Mouse (Mus musculus): ENCODE results near the gene March4.

GRCm38 (mm10) chr1:72379752-72380353, 156.9 kb downstream of the March4 start:
- TF ChIP-seq ZNF384 (IDR thresholded peaks at IDR 0.05; ENCODE audit: low read depth, low read length) = no peak
- no peak for TF ChIP-seq ZC3H11A (IDR thresholded peaks at IDR 0.05; ENCODE audit: borderline replicate concordance, low read depth, low read length)
- TF ChIP-seq HCFC1 (IDR thresholded peaks at IDR 0.05; ENCODE audit: borderline replicate concordance, insufficient read depth, low read length) = no peak
- no peak for TF ChIP-seq MAFK (IDR thresholded peaks at IDR 0.05; ENCODE audit: insufficient read depth, low read depth, low read length)
